Mouse (Mus musculus) embryonic facial prominence, embryonic 11.5 days (tissue): ENCODE data around the gene Hmgcs1. TPM values are rescaled to one million over a fixed set of nuclear protein-coding genes. Genes with fewer than 3 reads are reported as not detected.
"Not testable (repeated sequence)": the region's sequence is repeated elsewhere in the genome, so short reads cannot be mapped to it uniquely, and the experiment has no call there.

Experiments
- ATAC-seq: fragments of 200-750 bp; cut with Nextera tagmentation; replicated peaks from 2 replicates; pipeline ENCODE4 v1.8.0; 2017; ENCODE audit warnings: low read depth; ENCODE audit not compliant: insufficient number of reproducible peaks, low FRiP score, low TSS enrichment
- DNase-seq: peaks from one replicate; pipeline ENCODE4 v3.0.0-alpha.2; 2015; ENCODE audit warnings: low spot score
- H3K27ac ChIP-seq: fragments of 300-500 bp; sonication (generic); replicated peaks from 2 replicates; pipeline ENCODE4 v1.5.1; 2014; ENCODE audit warnings: mild to moderate bottlenecking, low read depth, low read length, control low read depth
- H3K27me3 ChIP-seq: fragments of 300-500 bp; sonication (generic); 2 replicates; pipeline ENCODE4 v1.6.1; 2014; ENCODE audit warnings: mild to moderate bottlenecking, low read length, moderate library complexity, mixed read lengths; ENCODE audit not compliant: control insufficient read depth, insufficient read depth
- H3K36me3 ChIP-seq: fragments of 300-500 bp; sonication (generic); replicated peaks from 2 replicates; pipeline ENCODE4 v1.6.1; 2014; ENCODE audit warnings: low read depth, mild to moderate bottlenecking, low read length, moderate library complexity, mixed read lengths; ENCODE audit not compliant: control insufficient read depth, insufficient read depth
- H3K4me1 ChIP-seq: fragments of 300-500 bp; sonication (generic); 2 replicates; pipeline ENCODE4 v1.6.1; 2014; ENCODE audit warnings: low read length, mixed read lengths; ENCODE audit not compliant: control insufficient read depth, insufficient read depth
- H3K4me2 ChIP-seq: fragments of 300-500 bp; sonication (generic); 2 replicates; pipeline ENCODE4 v1.6.1; 2014; ENCODE audit warnings: low read depth, mild to moderate bottlenecking, control low read depth, low read length, moderate library complexity
- H3K4me3 ChIP-seq: fragments of 300-500 bp; sonication (generic); 2 replicates; pipeline ENCODE4 v1.5.1; 2014; ENCODE audit warnings: low read depth, low read length, control low read depth
- H3K9ac ChIP-seq: fragments of 300-500 bp; sonication (generic); replicated peaks from 2 replicates; pipeline ENCODE4 v1.6.1; 2014; ENCODE audit warnings: mild to moderate bottlenecking, control low read depth, low read length
- H3K9me3 ChIP-seq: fragments of 300-500 bp; sonication (generic); replicated peaks from 2 replicates; pipeline ENCODE4 v1.6.1; 2016; ENCODE audit warnings: mild to moderate bottlenecking, low read length, inconsistent platforms, mixed read lengths; ENCODE audit not compliant: control insufficient read depth
- WGBS: fragments of 180-500 bp; shearing (Covaris S2); extraction: QIAGEN DNeasy Blood & Tissue Kit; methylation state at CpG from one replicate; pipeline ENCODE4 v1.1.7; 2014; 5-methylcytosine and 5-hydroxymethylcytosine counted together
- polyA plus RNA-seq: library from polyadenylated mRNA; unstranded; fragments of >200 nt; fragmentation: Nextera tagmentation; extraction: Ambion mirVana; gene quantifications from 2 replicates; pipeline ENCODE4 v1.2.1, GENCODE M21; 2014

Hmgcs1 gene
- polyA plus RNA-seq, 1 experiment from 2014 or later = 293 TPM

DNA sequence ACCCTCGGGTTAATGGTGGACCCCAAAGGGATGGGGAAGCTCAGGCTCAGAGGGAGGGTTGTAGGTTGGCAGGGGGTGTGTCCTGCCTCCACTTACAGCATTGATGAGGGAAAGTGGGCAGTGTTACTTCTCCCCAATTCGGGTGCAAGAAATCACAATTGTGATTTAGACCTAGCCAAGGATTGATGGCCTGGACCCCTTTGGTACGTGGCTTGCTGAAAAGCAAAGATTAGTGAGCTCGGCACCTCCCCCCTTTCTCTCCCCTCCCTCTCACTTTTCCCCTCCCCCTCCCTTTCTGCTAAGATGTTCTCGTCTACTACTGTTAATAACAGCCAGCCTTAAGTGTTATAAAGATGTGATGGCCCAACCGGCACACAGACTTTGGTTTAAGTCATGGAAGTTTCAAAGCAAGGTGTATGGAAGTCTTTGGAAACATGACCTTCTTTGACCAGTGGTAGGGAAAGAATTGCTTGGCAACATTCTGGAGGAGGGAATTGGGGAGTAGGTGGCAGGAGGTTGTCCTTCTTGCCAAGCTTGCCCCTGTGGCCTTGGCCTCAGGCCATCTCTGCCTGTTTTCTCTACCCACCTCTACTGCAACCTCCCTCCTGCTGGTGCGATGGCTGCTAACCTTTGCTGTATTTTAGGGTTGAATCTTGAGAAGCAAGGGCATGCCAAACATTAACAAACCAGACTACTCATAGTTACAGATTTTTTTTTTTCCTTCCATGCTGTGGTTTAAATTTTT is 869 bp downstream of the Hmgcs1 start:
- peak; percentile 43 for DNase-seq
- no peaks in the 10 kb centered on the region for H3K36me3 ChIP-seq
- ATAC-seq = no peak; the same call in 1 of the 2 replicates
- H3K4me3 ChIP-seq = peak overlapping the region; percentile 81
- 4% methylated on average over 7 of the region's 7 CpGs for WGBS
- 0 out of 2 replicates have a peak, but pooled peaks cover 2% of the 10 kb centered on the region for H3K4me1 ChIP-seq
- H3K4me2 ChIP-seq = peak overlapping the region; percentile 72
- no peaks in the 10 kb centered on the region for H3K27me3 ChIP-seq
- no peaks in the 10 kb centered on the region for H3K9me3 ChIP-seq
- H3K27ac ChIP-seq = peak overlapping the region; percentile 88
- peak overlapping the region; percentile 85 for H3K9ac ChIP-seq

DNA sequence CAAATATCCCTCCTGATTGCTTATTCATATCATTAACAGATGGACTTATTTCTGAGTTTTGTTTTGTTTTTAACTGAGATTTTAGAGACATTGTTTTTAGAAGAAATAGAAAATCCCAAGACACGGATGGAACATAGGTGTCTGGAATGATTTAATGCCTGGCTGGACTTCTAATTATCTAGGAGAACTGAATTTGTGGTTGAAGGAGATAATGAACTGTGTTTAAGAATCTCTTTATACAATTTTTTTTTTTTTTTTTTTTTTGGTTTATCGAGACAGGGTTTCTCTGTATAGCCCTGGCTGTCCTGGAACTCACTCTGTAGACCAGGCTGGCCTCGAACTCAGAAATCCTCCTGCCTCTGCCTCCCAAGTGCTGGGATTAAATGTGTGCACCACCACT is 1.8 kb downstream of the Hmgcs1 start:
- DNase-seq, H3K27ac ChIP-seq, H3K9ac ChIP-seq, H3K4me1 ChIP-seq, ATAC-seq, H3K36me3 ChIP-seq, H3K9me3 ChIP-seq, H3K27me3 ChIP-seq: not testable (repeated sequence)
- H3K4me2 ChIP-seq = peak overlapping the region; percentile 72
- peak overlapping the region; percentile 81 for H3K4me3 ChIP-seq
- WGBS = 84% methylated on average over 3 of the region's 3 CpGs

DNA sequence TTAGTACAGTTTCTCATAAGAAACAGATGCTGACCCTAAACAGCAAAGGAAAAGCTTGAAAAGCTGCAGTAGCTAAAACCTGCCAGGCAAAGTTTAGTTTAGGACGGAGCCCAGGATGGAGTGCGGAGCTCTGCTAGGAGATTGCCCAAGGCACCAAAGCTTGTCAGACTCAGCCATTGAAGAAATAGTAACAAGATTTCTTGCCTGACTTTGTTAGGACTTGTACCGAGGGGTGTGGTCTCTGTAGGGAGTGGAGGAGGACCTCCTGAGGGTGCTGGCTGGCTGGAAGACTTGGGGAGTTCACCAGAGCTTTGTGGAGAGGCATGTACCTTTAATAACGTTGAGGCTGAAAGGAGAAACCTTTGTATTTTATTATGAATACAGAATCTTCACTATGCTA is 5.5 kb downstream of the Hmgcs1 start:
- Histone ChIP-seq H3K27ac (no peak overlapping the region), H3K9ac (no peak overlapping the region), H3K9me3 (no peaks in the 10 kb centered on the region), H3K4me1 (0 out of 2 replicates have a peak, but pooled peaks cover 2% of the 10 kb centered on the region), H3K36me3 (peaks cover 2% of the 10 kb centered on the region; the same call in 1 of the 2 replicates), H3K4me2 (no peak overlapping the region), H3K4me3 (no peak overlapping the region), H3K27me3 (no peaks in the 10 kb centered on the region)
- WGBS = 60% methylated on average over 4 of the region's 4 CpGs
- ATAC-seq = no peak
- DNase-seq = peak; percentile 57

DNA sequence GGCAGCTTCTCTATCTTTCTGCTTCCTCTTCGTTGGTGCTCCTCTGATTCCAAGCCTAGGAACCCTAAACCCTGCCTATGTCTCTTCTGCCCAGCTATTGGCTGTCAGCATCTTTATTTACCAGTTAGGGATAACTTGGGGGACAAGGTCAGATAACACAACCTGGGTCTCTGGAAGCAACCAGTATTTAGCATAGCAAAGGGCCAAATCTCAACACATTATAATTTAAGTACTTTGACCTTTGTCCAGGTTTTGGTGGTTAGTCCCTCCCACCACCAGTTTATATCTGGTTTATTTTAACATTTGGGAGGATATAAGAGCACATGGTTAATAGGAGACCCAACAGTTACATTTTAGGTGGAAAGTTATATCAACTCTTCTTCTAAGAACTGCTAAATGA is 6.3 kb downstream of the Hmgcs1 start:
- Histone ChIP-seq H3K4me3 (no peak overlapping the region), H3K9ac (no peak overlapping the region), H3K4me1 (0 out of 2 replicates have a peak, but pooled peaks cover 2% of the 10 kb centered on the region), H3K9me3 (no peaks in the 10 kb centered on the region), H3K27ac (no peak overlapping the region), H3K27me3 (no peaks in the 10 kb centered on the region), H3K36me3 (peaks cover 7% of the 10 kb centered on the region; the same call in 1 of the 2 replicates), H3K4me2 (no peak overlapping the region)
- DNase-seq (no peak), ATAC-seq (no peak)
- 75% methylated on average over 1 of the region's 1 CpGs for WGBS

DNA sequence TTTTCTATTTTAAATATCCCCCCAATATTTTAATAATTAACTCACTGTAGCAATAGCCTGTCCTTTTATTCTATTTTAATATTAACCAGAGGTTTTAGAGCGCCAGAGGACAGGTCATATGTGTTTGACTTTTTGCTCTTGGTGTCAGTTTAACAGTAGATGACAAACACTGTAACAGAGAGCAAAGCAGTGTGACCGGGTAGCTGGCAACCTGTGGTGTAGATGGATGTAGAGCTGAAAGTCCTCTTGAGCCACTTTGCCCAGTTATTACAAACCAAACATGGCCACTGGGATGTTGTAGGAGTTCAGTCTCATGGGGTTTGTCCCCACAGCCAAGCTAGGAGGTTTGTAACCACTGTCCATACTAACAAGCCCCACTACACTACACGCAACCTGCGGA is 8.3 kb downstream of the Hmgcs1 start:
- H3K9me3 ChIP-seq = no peaks in the 10 kb centered on the region
- no peaks in the 10 kb centered on the region for H3K4me1 ChIP-seq
- no peak overlapping the region for H3K4me2 ChIP-seq
- no peak overlapping the region for H3K9ac ChIP-seq
- ATAC-seq = no peak
- H3K27ac ChIP-seq = no peak overlapping the region
- no peaks in the 10 kb centered on the region for H3K27me3 ChIP-seq
- H3K4me3 ChIP-seq = no peak overlapping the region
- peaks cover 7% of the 10 kb centered on the region for H3K36me3 ChIP-seq
- no peak for DNase-seq
- 90% methylated on average over 4 of the region's 4 CpGs for WGBS

DNA sequence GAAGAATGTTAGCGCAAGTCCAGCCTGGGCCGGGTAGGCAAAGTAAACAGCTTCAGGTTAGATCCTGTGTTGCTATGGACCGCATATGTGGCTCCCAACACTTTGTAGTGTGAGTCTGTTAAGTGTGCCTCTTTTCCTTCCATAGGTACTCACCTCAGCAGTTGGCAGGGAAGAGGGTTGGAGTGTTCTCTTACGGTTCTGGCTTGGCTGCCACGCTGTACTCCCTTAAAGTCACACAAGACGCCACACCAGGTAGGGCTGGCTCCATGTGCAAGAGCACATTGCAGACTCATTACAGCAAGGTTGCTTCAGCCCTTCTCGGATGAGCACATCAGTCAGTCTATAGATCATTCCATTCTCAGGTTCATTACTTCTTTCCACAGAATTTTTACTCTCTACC is 14.1 kb downstream of the Hmgcs1 start:
- H3K4me1 ChIP-seq = no peaks in the 10 kb centered on the region
- H3K4me2 ChIP-seq = no peak overlapping the region
- no peak overlapping the region for H3K9ac ChIP-seq
- ATAC-seq (no peak), DNase-seq (no peak)
- H3K27ac ChIP-seq = no peak overlapping the region
- H3K27me3 ChIP-seq = no peaks in the 10 kb centered on the region
- peaks cover 7% of the 10 kb centered on the region for H3K36me3 ChIP-seq
- WGBS = 93% methylated on average over 7 of the region's 7 CpGs
- no peak overlapping the region for H3K4me3 ChIP-seq
- H3K9me3 ChIP-seq = no peaks in the 10 kb centered on the region

DNA sequence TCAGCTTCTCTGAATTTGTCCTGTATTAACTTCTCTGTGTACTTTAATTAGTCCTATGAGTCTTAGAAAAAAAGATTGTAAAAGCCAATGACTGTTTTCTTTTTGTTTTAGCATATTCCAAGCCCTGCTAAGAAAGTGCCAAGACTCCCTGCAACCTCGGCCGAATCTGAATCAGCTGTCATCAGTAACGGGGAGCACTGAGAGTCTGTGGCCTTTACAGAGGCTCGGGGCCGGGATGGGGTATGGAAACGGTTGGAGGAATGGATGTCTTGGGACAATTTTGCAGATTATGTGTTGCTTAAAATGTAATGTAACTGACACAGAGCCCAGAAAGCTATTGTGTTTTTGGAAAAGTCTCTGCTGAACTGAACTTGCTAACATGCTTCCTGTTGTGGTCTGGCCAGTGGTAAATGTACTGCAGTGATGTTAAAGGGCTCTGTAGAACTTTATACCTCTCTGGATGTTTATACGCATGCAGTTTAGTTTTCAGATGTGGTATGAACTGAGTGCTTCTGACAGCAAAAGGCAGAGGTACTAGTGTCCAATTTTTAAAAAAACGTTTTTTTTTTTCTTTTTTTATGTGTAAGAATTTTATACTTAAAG is 16.2 kb downstream of the Hmgcs1 start:
- H3K4me2 ChIP-seq, H3K27ac ChIP-seq, ATAC-seq, H3K27me3 ChIP-seq, H3K9me3 ChIP-seq, H3K9ac ChIP-seq, H3K36me3 ChIP-seq, H3K4me3 ChIP-seq, DNase-seq, H3K4me1 ChIP-seq: not testable (repeated sequence)
- 88% methylated on average over 7 of the region's 8 CpGs for WGBS

DNA sequence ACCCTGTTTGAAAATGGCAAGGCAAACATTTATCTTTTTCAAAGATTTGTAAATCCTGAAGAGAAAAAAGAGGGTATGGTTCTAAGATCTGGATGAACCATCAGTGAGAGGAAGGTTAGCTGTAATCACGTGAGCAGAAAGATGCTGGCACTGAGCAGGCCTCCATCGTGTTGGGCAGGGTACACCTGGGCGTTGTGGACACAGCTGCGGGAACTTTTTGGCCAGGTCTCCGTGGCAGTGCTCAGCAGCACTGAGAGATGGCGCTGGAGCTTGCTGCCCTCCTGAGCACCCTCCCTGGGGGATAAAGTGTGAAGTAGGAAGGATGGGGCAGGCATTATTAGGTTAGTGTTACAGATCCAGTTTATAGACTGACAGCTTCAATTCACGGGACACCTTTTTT is 16.8 kb downstream of the Hmgcs1 start:
- Histone ChIP-seq H3K9ac (no peak overlapping the region), H3K27me3 (no peaks in the 10 kb centered on the region), H3K9me3 (no peaks in the 10 kb centered on the region), H3K36me3 (no peaks in the 10 kb centered on the region; the same call in none of the 2 replicates), H3K4me2 (no peak overlapping the region), H3K4me3 (no peak overlapping the region), H3K27ac (no peak overlapping the region), H3K4me1 (no peaks in the 10 kb centered on the region)
- no peak for ATAC-seq
- no peak for DNase-seq
- WGBS = 80% methylated on average over 7 of the region's 7 CpGs
